Mouse (Mus musculus): ENCODE measurements around the gene Arhgef19. TPM values are rescaled to one million over a fixed set of nuclear protein-coding genes. Genes with fewer than 3 reads are reported as not detected.

Arhgef19 gene
- polyA plus RNA-seq, 1 experiment from 2014 or later: 1.5 TPM

DNA sequence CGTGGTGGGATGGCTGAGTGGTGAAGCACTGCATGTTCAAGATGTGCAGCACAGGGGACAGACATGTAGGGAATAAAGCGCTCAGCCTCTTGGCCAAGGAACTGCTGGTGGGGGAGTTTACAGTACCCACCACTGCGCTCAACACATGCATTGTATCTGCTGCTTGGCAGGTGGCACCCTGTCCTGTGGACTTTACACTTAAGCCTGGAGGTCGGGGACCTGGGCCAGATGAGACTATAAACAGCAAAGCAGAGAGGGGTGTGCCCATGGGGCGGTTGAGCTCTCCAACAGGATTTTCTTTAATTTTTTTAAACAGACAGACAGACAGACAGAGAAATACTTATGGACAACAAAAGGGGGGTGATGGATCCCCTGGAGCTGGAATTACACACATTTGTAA, 32.2 kb upstream of the Arhgef19 start:
- no peak overlapping the region for H3K27ac ChIP-seq (ENCODE audit: low read depth, low read length)
- no peak overlapping the region for H3K9ac ChIP-seq (ENCODE audit: low read length)
- no peaks in the 10 kb centered on the region for H3K9me3 ChIP-seq (ENCODE audit: control insufficient read depth, low read length)
- no peaks in the 10 kb centered on the region for H3K36me3 ChIP-seq (ENCODE audit: control insufficient read depth, insufficient read depth, low read length)
- H3K4me1 ChIP-seq (replicated peaks; ENCODE audit: control insufficient read depth, insufficient read depth, low read length): no peaks in the 10 kb centered on the region
- H3K4me2 ChIP-seq (ENCODE audit: low read depth, low read length, severe bottlenecking): no peak overlapping the region
- DNase-seq (ENCODE audit: low spot score) (no peak), ATAC-seq (replicated peaks; ENCODE audit: low FRiP score) (no peak)
- 92% methylated on average over 5 of the region's 5 CpGs for WGBS
- H3K4me3 ChIP-seq (ENCODE audit: low read depth, low read length): no peak overlapping the region
- H3K27me3 ChIP-seq (ENCODE audit: control insufficient read depth, insufficient read depth, low read length): no peaks in the 10 kb centered on the region

DNA sequence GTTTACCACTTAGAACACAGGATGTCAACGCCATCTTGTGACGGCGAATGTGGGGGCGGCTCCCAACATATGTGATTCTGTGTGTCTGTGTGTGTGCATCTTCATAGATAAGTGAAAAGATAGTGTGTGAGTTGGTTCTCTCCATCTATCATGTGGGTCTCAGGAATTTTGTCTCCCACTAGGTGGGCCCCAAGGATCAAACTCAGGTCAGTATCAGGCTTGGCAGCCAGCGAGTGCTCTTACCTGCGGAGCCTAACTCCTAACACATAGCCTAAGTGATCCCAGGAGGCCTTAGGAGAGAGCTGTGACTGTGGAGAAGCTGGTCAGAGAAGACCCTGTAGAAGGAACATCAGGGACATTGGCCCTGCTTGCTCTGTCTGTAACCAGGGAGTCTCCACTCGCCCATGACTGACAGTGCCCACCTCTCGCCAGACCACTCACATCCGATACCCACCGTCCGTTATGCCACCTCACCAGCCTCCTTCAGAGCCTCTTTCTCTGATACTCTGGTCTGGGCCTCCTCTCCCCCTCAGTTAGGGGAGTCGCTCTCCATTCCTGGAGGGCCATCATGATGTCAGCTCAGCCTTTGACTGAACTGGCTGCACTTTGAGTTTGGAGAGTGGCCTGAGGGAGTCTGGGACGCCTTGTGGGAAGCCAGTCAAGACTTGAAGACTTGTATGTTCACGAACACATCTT, 28.6 kb upstream of the Arhgef19 start:
- no peak overlapping the region for H3K27ac ChIP-seq (ENCODE audit: low read depth, low read length)
- H3K36me3 ChIP-seq (ENCODE audit: control insufficient read depth, insufficient read depth, low read length): no peaks in the 10 kb centered on the region
- ATAC-seq (replicated peaks; ENCODE audit: low FRiP score) (no peak), DNase-seq (ENCODE audit: low spot score) (peak; percentile 38)
- H3K9me3 ChIP-seq (ENCODE audit: control insufficient read depth, low read length): no peaks in the 10 kb centered on the region
- H3K4me3 ChIP-seq (ENCODE audit: low read depth, low read length): peak overlapping the region; percentile 12; the same call in 1 of the 2 replicates
- no peaks in the 10 kb centered on the region for H3K27me3 ChIP-seq (ENCODE audit: control insufficient read depth, insufficient read depth, low read length)
- peaks cover 4% of the 10 kb centered on the region; the same call in 1 of the 2 replicates for H3K4me1 ChIP-seq (replicated peaks; ENCODE audit: control insufficient read depth, insufficient read depth, low read length)
- H3K9ac ChIP-seq (ENCODE audit: low read length): no peak overlapping the region
- H3K4me2 ChIP-seq (ENCODE audit: low read depth, low read length, severe bottlenecking): peak overlapping the region; percentile 28; the same call in 1 of the 2 replicates
- WGBS: 81% methylated on average over 14 of the region's 14 CpGs

DNA sequence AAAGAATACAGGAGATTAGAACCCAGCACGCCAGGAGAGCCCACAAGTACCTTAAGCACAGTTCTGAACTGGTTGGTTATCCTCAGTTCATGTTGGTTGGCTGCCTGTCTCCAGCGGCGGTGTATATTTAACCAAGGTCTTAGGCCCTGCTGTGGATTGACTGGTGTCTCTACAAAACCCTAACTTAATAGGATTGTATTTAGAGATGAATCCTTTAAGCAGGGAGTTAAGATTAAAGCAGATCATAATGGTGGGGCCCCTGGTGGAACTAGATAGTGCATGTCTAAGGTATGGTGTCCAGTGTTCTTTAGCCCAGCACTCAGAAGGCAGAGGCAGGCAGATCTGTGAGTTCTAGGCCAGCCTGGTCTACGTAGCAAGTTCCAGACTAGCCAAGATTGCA, 27.7 kb upstream of the Arhgef19 start:
- DNase-seq (ENCODE audit: low spot score) (peak; percentile 45), ATAC-seq (replicated peaks; ENCODE audit: low FRiP score) (no peak)
- H3K4me1 ChIP-seq (replicated peaks; ENCODE audit: control insufficient read depth, insufficient read depth, low read length): peaks cover 4% of the 10 kb centered on the region; the same call in 1 of the 2 replicates
- no peaks in the 10 kb centered on the region for H3K36me3 ChIP-seq (ENCODE audit: control insufficient read depth, insufficient read depth, low read length)
- H3K4me2 ChIP-seq (ENCODE audit: low read depth, low read length, severe bottlenecking): no peak overlapping the region
- 93% methylated on average over 4 of the region's 4 CpGs for WGBS
- H3K27me3 ChIP-seq (ENCODE audit: control insufficient read depth, insufficient read depth, low read length): no peaks in the 10 kb centered on the region
- no peaks in the 10 kb centered on the region for H3K9me3 ChIP-seq (ENCODE audit: control insufficient read depth, low read length)
- H3K4me3 ChIP-seq (ENCODE audit: low read depth, low read length): no peak overlapping the region
- H3K9ac ChIP-seq (ENCODE audit: low read length): no peak overlapping the region
- H3K27ac ChIP-seq (ENCODE audit: low read depth, low read length): no peak overlapping the region

DNA sequence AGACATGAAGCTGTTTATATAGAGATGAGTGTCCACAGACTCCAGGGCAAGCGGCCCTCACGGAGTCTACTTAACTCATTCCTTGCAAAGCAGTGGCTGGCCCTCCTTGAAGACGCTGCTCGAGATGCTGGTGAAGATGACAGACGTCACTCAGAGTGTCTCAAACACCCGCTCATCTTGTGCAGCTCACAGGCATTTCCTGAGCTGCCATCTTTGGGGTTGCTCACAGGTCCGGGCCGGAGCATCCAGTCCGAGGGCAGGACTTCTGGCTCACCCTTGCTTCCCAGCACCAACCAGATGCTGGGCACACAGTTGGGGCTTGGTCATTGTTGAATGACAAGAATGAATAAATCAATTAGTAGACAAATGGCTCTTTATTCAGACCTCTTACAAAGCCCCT, 26.4 kb upstream of the Arhgef19 start:
- no peak for ATAC-seq (replicated peaks; ENCODE audit: low FRiP score)
- Histone ChIP-seq H3K27me3 (ENCODE audit: control insufficient read depth, insufficient read depth, low read length) (no peaks in the 10 kb centered on the region), H3K4me3 (ENCODE audit: low read depth, low read length) (no peak overlapping the region), H3K27ac (ENCODE audit: low read depth, low read length) (no peak overlapping the region), H3K9ac (ENCODE audit: low read length) (peak overlapping the region; percentile 27; the same call in 1 of the 2 replicates), H3K4me2 (ENCODE audit: low read depth, low read length, severe bottlenecking) (no peak overlapping the region), H3K36me3 (ENCODE audit: control insufficient read depth, insufficient read depth, low read length) (no peaks in the 10 kb centered on the region), H3K9me3 (ENCODE audit: control insufficient read depth, low read length) (no peaks in the 10 kb centered on the region), H3K4me1 (replicated peaks; ENCODE audit: control insufficient read depth, insufficient read depth, low read length) (peaks cover 4% of the 10 kb centered on the region; the same call in 1 of the 2 replicates)
- peak; percentile 48 for DNase-seq (ENCODE audit: low spot score)
- 79% methylated on average over 9 of the region's 9 CpGs for WGBS

DNA sequence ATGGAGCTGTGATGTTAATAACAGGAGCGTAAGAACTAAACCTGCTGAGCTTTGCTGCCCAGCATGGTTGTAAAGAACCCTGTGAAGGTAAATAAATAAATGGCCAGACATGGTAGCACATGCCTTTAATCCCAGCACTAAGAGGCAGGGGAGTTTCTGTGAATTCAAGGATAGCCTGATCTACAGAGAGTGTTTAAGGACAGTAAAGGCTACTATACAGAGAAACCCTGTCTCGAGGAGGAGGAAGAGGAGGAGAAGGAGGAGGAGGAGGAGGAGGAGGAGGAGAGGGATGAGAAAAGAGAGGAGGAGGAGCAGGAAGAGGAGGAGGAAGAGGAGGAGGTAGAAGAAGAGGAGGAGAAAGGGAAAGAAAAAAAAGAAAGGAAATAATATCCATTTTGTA, 26.0 kb upstream of the Arhgef19 start:
- no peak for DNase-seq (ENCODE audit: low spot score)
- no peaks in the 10 kb centered on the region for H3K27me3 ChIP-seq (ENCODE audit: control insufficient read depth, insufficient read depth, low read length)
- peak overlapping the region; percentile 94; the same call in 1 of the 2 replicates for H3K4me2 ChIP-seq (ENCODE audit: low read depth, low read length, severe bottlenecking)
- peak overlapping the region; percentile 46; the same call in 1 of the 2 replicates for H3K4me3 ChIP-seq (ENCODE audit: low read depth, low read length)
- ATAC-seq (replicated peaks; ENCODE audit: low FRiP score): peak; percentile 19
- H3K9me3 ChIP-seq (ENCODE audit: control insufficient read depth, low read length): no peaks in the 10 kb centered on the region
- peak overlapping the region; percentile 27; the same call in 1 of the 2 replicates for H3K9ac ChIP-seq (ENCODE audit: low read length)
- WGBS: 32% methylated on average over 2 of the region's 2 CpGs
- H3K4me1 ChIP-seq (replicated peaks; ENCODE audit: control insufficient read depth, insufficient read depth, low read length): peaks cover 4% of the 10 kb centered on the region; the same call in 1 of the 2 replicates
- no peaks in the 10 kb centered on the region for H3K36me3 ChIP-seq (ENCODE audit: control insufficient read depth, insufficient read depth, low read length)
- peak overlapping the region; percentile 14; the same call in 1 of the 2 replicates for H3K27ac ChIP-seq (ENCODE audit: low read depth, low read length)

DNA sequence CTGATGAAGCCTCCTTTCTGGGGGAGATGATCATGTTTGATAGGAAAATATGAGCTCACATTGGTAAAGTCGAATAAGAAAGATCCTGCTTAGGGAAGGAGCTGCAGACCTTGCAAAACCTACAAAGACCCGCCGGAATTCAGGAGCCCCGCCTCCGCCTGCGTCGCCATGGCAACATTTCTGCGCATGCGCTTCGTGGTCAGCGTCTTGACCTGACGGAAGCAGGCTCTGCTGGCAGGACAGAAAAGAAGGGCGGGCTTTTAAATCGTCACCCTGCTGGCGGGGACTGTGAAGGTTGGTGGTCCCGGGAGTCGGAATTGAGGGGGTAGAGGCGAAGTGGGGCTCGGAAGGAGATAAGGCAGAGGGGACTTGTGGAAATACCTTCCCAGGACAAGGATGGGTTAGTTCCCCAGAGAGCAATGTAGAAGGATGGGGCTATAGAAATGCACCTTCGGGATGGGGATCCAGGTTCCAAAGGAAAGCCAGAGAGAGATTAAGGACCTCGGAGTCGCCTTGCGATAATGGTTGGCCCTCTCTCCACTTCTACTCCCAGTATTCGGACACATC, 25.4 kb upstream of the Arhgef19 start, which contains the start of gene Rsg1:
Gene Rsg1, plus strand, starts transcription at position 187 of the 567 bp plus-strand sequence.
- under 1% methylated on average over 24 of the region's 24 CpGs for WGBS
- ATAC-seq (replicated peaks; ENCODE audit: low FRiP score) (peak; percentile 85), DNase-seq (ENCODE audit: low spot score) (peak; percentile 99)
- Histone ChIP-seq H3K27me3 (ENCODE audit: control insufficient read depth, insufficient read depth, low read length) (no peaks in the 10 kb centered on the region), H3K4me1 (replicated peaks; ENCODE audit: control insufficient read depth, insufficient read depth, low read length) (peaks cover 4% of the 10 kb centered on the region; the same call in 1 of the 2 replicates), H3K9ac (ENCODE audit: low read length) (peak within 1 kb of the TSS; percentile 68), H3K27ac (ENCODE audit: low read depth, low read length) (peak within 1 kb of the TSS; percentile 14; the same call in 1 of the 2 replicates), H3K9me3 (ENCODE audit: control insufficient read depth, low read length) (no peaks in the 10 kb centered on the region), H3K4me3 (ENCODE audit: low read depth, low read length) (peak within 1 kb of the TSS; percentile 46), H3K4me2 (ENCODE audit: low read depth, low read length, severe bottlenecking) (peak within 1 kb of the TSS; percentile 94), H3K36me3 (ENCODE audit: control insufficient read depth, insufficient read depth, low read length) (no peaks in the 10 kb centered on the region)

DNA sequence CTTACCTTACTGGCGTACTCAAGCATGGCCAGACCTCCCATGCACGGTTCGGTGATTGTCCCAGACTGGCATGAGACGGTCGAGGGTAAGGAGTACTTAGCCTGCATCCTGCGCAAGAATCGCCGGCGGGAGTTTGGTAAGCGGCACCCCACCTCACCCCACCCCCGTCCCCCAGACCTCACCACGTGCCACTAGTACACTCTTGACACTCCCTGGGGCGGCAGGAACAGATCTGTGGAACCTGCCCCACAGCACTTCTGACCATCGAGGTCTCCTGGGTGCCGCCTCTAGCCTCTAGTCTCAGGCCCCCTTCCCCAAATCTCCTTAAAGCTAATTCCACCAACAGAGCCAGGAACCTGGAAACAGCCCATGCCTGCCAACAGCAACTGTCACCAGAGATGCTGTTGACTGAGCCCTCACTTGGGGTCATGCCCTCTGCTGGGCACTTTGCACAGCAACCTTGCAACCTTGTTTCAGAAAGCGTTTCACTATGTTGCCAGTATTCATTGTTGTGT, 24.9 kb upstream of the Arhgef19 start:
- ATAC-seq (replicated peaks; ENCODE audit: low FRiP score): peak; percentile 74
- Histone ChIP-seq H3K27ac (ENCODE audit: low read depth, low read length) (no peak overlapping the region), H3K36me3 (ENCODE audit: control insufficient read depth, insufficient read depth, low read length) (no peaks in the 10 kb centered on the region), H3K4me3 (ENCODE audit: low read depth, low read length) (peak overlapping the region; percentile 46), H3K9ac (ENCODE audit: low read length) (peak overlapping the region; percentile 68), H3K4me2 (ENCODE audit: low read depth, low read length, severe bottlenecking) (peak overlapping the region; percentile 94), H3K4me1 (replicated peaks; ENCODE audit: control insufficient read depth, insufficient read depth, low read length) (peaks cover 4% of the 10 kb centered on the region; the same call in 1 of the 2 replicates), H3K9me3 (ENCODE audit: control insufficient read depth, low read length) (no peaks in the 10 kb centered on the region), H3K27me3 (ENCODE audit: control insufficient read depth, insufficient read depth, low read length) (no peaks in the 10 kb centered on the region)
- DNase-seq (ENCODE audit: low spot score): peak; percentile 67
- WGBS: 2% methylated on average over 16 of the region's 16 CpGs

DNA sequence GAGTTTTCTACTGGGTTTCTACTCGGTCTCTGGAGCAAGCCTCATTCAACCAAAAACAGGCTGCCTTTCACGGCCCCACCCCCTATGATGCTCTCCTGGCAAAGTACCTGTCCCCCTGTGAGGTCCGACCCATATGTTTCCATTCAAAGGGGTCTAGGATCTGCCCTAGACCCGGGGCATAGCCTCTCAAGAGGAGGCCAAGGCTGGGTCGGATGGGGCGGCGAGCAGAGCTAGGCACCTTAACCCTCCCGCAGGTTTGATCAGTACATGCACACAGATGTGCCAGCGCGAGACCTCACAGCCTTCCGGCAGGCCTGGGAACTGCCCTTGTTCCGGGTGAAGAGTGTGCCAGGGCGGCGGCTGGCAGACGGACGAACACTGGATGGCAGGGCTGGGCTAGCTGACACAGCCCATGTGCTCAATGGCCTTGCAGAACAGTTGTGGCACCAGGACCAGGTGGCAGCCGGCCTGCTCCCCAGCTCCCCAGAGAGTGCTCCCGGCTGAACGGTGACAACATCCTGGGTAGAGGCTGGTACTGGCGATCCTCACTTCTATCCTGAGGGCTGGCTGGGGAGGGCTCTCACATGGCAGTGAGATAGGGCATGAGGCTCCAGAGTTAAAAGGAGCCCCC, 19.6 kb upstream of the Arhgef19 start:
- DNase-seq (ENCODE audit: low spot score) (peak; percentile 48), ATAC-seq (replicated peaks; ENCODE audit: low FRiP score) (no peak)
- Histone ChIP-seq H3K27ac (ENCODE audit: low read depth, low read length) (no peak overlapping the region), H3K4me3 (ENCODE audit: low read depth, low read length) (no peak overlapping the region), H3K4me1 (replicated peaks; ENCODE audit: control insufficient read depth, insufficient read depth, low read length) (no peaks in the 10 kb centered on the region; the same call in 1 of the 2 replicates), H3K4me2 (ENCODE audit: low read depth, low read length, severe bottlenecking) (no peak overlapping the region), H3K27me3 (ENCODE audit: control insufficient read depth, insufficient read depth, low read length) (no peaks in the 10 kb centered on the region), H3K9me3 (ENCODE audit: control insufficient read depth, low read length) (no peaks in the 10 kb centered on the region), H3K36me3 (ENCODE audit: control insufficient read depth, insufficient read depth, low read length) (no peaks in the 10 kb centered on the region), H3K9ac (ENCODE audit: low read length) (no peak overlapping the region)
- 92% methylated on average over 20 of the region's 20 CpGs for WGBS
